Mouse (Mus musculus): Measurements from ENCODE around the gene Rapgef1. TPM values are rescaled to one million over a fixed set of nuclear protein-coding genes. Genes with fewer than 3 reads are reported as not detected.

Rapgef1 gene
- total RNA-seq, 1 experiment: 48.5 TPM

GRCm38 (mm10) chr2:29624091-29624608 lies 4.6 kb downstream of the Rapgef1 start:
- peaks cover 23 to 57% of the 10 kb centered on the region in 2 experiments for H3K4me1 ChIP-seq (ENCODE audit: control insufficient read depth in 2 of 2, insufficient read depth in 2 of 2, low read length in 2 of 2, poor library complexity in 1 of 2)
- no peak overlapping the region for H3K27ac ChIP-seq (ENCODE audit: insufficient read depth, low read depth, low read length, poor library complexity, severe bottlenecking)
- in situ Hi-C loops (cut with MboI; ENCODE audit: low sequenced_read_pairs in 2 of 2, unreplicated experiment in 2 of 2): no loop called here

GRCm38 (mm10) chr2:29624739-29625138 lies 5.2 kb downstream of the Rapgef1 start:
- in situ Hi-C loops (cut with MboI; ENCODE audit: low sequenced_read_pairs in 2 of 2, unreplicated experiment in 2 of 2): no loop called here
- no peak for DNase-seq (ENCODE audit: low read depth, low spot score)
- H3K9me3 ChIP-seq (ENCODE audit: control insufficient read depth, insufficient read depth, low read depth, low read length): no peaks in the 10 kb centered on the region
- H3K9ac ChIP-seq (ENCODE audit: insufficient read depth, low read depth, low read length, poor library complexity, severe bottlenecking): no peak overlapping the region
- peaks cover 6% of the 10 kb centered on the region; the same call in 1 of the 2 replicates for H3K36me3 ChIP-seq (ENCODE audit: control insufficient read depth, insufficient read depth, low read length, poor library complexity, severe bottlenecking)
- H3K4me1 ChIP-seq (ENCODE audit: control insufficient read depth in 2 of 2, insufficient read depth in 2 of 2, low read length in 2 of 2, poor library complexity in 1 of 2): peaks cover 24 to 57% of the 10 kb centered on the region in 2 experiments
- no peak overlapping the region for H3K27ac ChIP-seq (ENCODE audit: insufficient read depth, low read depth, low read length, poor library complexity, severe bottlenecking)
- TF ChIP-seq HCFC1 (IDR thresholded peaks at IDR 0.05; ENCODE audit: borderline replicate concordance, insufficient read depth, low read length) (no peak), ZC3H11A (IDR thresholded peaks at IDR 0.05; ENCODE audit: borderline replicate concordance, low read depth, low read length) (no peak), ZNF384 (IDR thresholded peaks at IDR 0.05; ENCODE audit: low read depth, low read length) (no peak), MAFK (IDR thresholded peaks at IDR 0.05; ENCODE audit: insufficient read depth, low read depth, low read length) (0 out of 2 replicates have a peak, but pooled peaks have one; percentile 22), CHD2 (IDR thresholded peaks at IDR 0.05; ENCODE audit: low read depth, low read length) (no peak)
- H3K4me3 ChIP-seq (ENCODE audit: insufficient read depth in 1 of 2, low read depth in 1 of 2, low read length in 2 of 2, poor library complexity in 1 of 2, severe bottlenecking in 1 of 2): no peak overlapping the region

More at GRCm38 (mm10) chr2:29624091-29624608, 4.6 kb downstream of the Rapgef1 start:
- Histone ChIP-seq H3K9ac (ENCODE audit: insufficient read depth, low read depth, low read length, poor library complexity, severe bottlenecking) (no peak overlapping the region), H3K4me3 (ENCODE audit: insufficient read depth in 1 of 2, low read depth in 1 of 2, low read length in 2 of 2, poor library complexity in 1 of 2, severe bottlenecking in 1 of 2) (no peak overlapping the region), H3K36me3 (ENCODE audit: control insufficient read depth, insufficient read depth, low read length, poor library complexity, severe bottlenecking) (peaks cover 6% of the 10 kb centered on the region; the same call in 1 of the 2 replicates), H3K9me3 (ENCODE audit: control insufficient read depth, insufficient read depth, low read depth, low read length) (no peaks in the 10 kb centered on the region)
- no peak for DNase-seq (ENCODE audit: low read depth, low spot score)
- TF ChIP-seq HCFC1 (IDR thresholded peaks at IDR 0.05; ENCODE audit: borderline replicate concordance, insufficient read depth, low read length) (no peak), CHD2 (IDR thresholded peaks at IDR 0.05; ENCODE audit: low read depth, low read length) (no peak), MAFK (IDR thresholded peaks at IDR 0.05; ENCODE audit: insufficient read depth, low read depth, low read length) (no peak), ZNF384 (IDR thresholded peaks at IDR 0.05; ENCODE audit: low read depth, low read length) (no peak), ZC3H11A (IDR thresholded peaks at IDR 0.05; ENCODE audit: borderline replicate concordance, low read depth, low read length) (no peak)

GRCm38 (mm10) chr2:29625573-29626200 lies 6.2 kb downstream of the Rapgef1 start:
- Histone ChIP-seq H3K4me1 (ENCODE audit: control insufficient read depth in 2 of 2, insufficient read depth in 2 of 2, low read length in 2 of 2, poor library complexity in 1 of 2) (peaks cover 30 to 65% of the 10 kb centered on the region in 2 experiments), H3K9ac (ENCODE audit: insufficient read depth, low read depth, low read length, poor library complexity, severe bottlenecking) (no peak overlapping the region), H3K9me3 (ENCODE audit: control insufficient read depth, insufficient read depth, low read depth, low read length) (no peaks in the 10 kb centered on the region), H3K36me3 (ENCODE audit: control insufficient read depth, insufficient read depth, low read length, poor library complexity, severe bottlenecking) (peaks cover 6% of the 10 kb centered on the region; the same call in 1 of the 2 replicates), H3K27ac (ENCODE audit: insufficient read depth, low read depth, low read length, poor library complexity, severe bottlenecking) (no peak overlapping the region), H3K4me3 (ENCODE audit: insufficient read depth in 1 of 2, low read depth in 1 of 2, low read length in 2 of 2, poor library complexity in 1 of 2, severe bottlenecking in 1 of 2) (no peak overlapping the region)
- in situ Hi-C loops (cut with MboI; ENCODE audit: low sequenced_read_pairs in 2 of 2, unreplicated experiment in 2 of 2): no loop called here
- no peak for DNase-seq (ENCODE audit: low read depth, low spot score)
- no peak for TF ChIP-seq MAFK (IDR thresholded peaks at IDR 0.05; ENCODE audit: insufficient read depth, low read depth, low read length)
- no peak for TF ChIP-seq ZC3H11A (IDR thresholded peaks at IDR 0.05; ENCODE audit: borderline replicate concordance, low read depth, low read length)
- TF ChIP-seq ZNF384 (IDR thresholded peaks at IDR 0.05; ENCODE audit: low read depth, low read length): no peak
- no peak for TF ChIP-seq HCFC1 (IDR thresholded peaks at IDR 0.05; ENCODE audit: borderline replicate concordance, insufficient read depth, low read length)
- no peak for TF ChIP-seq CHD2 (IDR thresholded peaks at IDR 0.05; ENCODE audit: low read depth, low read length)

- in situ Hi-C loops (cut with MboI; ENCODE audit: low sequenced_read_pairs in 2 of 2, unreplicated experiment in 2 of 2): no loop called here
- TF ChIP-seq HCFC1 (IDR thresholded peaks at IDR 0.05; ENCODE audit: borderline replicate concordance, insufficient read depth, low read length): no peak
- TF ChIP-seq CHD2 (IDR thresholded peaks at IDR 0.05; ENCODE audit: low read depth, low read length): no peak
- no peak for TF ChIP-seq ZNF384 (IDR thresholded peaks at IDR 0.05; ENCODE audit: low read depth, low read length)
- no peak for TF ChIP-seq ZC3H11A (IDR thresholded peaks at IDR 0.05; ENCODE audit: borderline replicate concordance, low read depth, low read length)
- TF ChIP-seq MAFK (IDR thresholded peaks at IDR 0.05; ENCODE audit: insufficient read depth, low read depth, low read length): no peak
- H3K27ac ChIP-seq (ENCODE audit: insufficient read depth, low read depth, low read length, poor library complexity, severe bottlenecking): peak overlapping the region; percentile 29; the same call in 1 of the 2 replicates
- no peaks in the 10 kb centered on the region for H3K9me3 ChIP-seq (ENCODE audit: control insufficient read depth, insufficient read depth, low read depth, low read length)
- DNase-seq (ENCODE audit: low read depth, low spot score): no peak
- H3K4me1 ChIP-seq (ENCODE audit: control insufficient read depth in 2 of 2, insufficient read depth in 2 of 2, low read length in 2 of 2, poor library complexity in 1 of 2): peaks cover 40 to 66% of the 10 kb centered on the region in 2 experiments
- no peak overlapping the region for H3K4me3 ChIP-seq (ENCODE audit: insufficient read depth in 1 of 2, low read depth in 1 of 2, low read length in 2 of 2, poor library complexity in 1 of 2, severe bottlenecking in 1 of 2)
- peak overlapping the region; percentile 44; the same call in 1 of the 2 replicates for H3K9ac ChIP-seq (ENCODE audit: insufficient read depth, low read depth, low read length, poor library complexity, severe bottlenecking)
- H3K36me3 ChIP-seq (ENCODE audit: control insufficient read depth, insufficient read depth, low read length, poor library complexity, severe bottlenecking): peaks cover 4% of the 10 kb centered on the region; the same call in 1 of the 2 replicates
These were observed 7.8 kb downstream of the Rapgef1 start for GRCm38 (mm10) chr2:29627337-29627736.

All from ES-E14 (cell line).